Mouse (Mus musculus): ENCODE data around the gene Golt1a. TPM values are rescaled to one million over a fixed set of nuclear protein-coding genes. Genes with fewer than 3 reads are reported as not detected.
A peak's percentile ranks its signal among the peaks of the same experiment; 100 is the strongest.

The Golt1a gene
- polyA plus RNA-seq (2016; fragmentation: Nextera tagmentation; extraction: Ambion mirVana), result not detected in 2 replicates

DNA sequence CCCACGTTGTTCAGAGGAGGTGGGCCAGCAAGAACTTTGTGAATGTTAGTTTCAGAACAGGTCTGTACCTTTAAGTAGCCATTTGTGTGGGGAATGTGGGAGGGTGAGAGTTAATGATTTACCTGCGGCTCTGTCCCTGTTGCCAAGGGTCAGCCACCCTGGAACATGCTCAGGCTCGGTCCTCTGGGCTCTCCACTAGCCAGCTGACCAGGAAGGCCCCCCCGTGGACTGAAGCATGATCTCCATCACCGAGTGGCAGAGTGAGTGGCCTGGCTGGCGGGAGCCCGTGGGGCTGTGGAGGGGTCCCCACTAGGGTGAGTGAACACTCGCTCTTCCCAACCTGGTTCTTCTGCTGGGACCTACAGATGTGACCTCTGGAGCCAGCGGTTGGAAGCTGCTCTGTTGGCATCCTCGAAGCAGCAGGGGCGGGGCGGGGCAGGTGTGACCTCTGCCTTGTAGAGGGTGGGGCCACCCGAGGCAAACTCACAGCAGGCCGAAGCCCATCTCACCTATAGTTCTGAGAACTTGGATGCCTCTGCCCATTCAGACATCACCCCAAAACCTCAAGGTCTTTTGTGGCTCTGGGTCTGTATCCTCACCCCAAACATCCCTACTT, at the start of gene Golt1a:
TSS of gene Golt1a (plus strand) at position 149 of the 616 bp plus-strand sequence.
- ATAC-seq (ENCODE audit: insufficient number of reproducible peaks, low FRiP score), result peak; percentile 24; the same call in 1 of the 2 replicates
- Histone ChIP-seq H3K27ac (ENCODE audit: poor library complexity, severe bottlenecking) (no peak within 1 kb of the TSS), H3K4me3 (no peak within 1 kb of the TSS), H3K9ac (no peak within 1 kb of the TSS), H3K9me3 (replicated peaks) (no peaks in the 10 kb centered on the region), H3K27me3 (replicated peaks) (no peaks in the 10 kb centered on the region), H3K4me2 (no peak within 1 kb of the TSS), H3K36me3 (no peaks in the 10 kb centered on the region), H3K4me1 (replicated peaks) (peaks cover 18% of the 10 kb centered on the region)
- 60% methylated on average over 14 of the region's 14 CpGs for WGBS

DNA sequence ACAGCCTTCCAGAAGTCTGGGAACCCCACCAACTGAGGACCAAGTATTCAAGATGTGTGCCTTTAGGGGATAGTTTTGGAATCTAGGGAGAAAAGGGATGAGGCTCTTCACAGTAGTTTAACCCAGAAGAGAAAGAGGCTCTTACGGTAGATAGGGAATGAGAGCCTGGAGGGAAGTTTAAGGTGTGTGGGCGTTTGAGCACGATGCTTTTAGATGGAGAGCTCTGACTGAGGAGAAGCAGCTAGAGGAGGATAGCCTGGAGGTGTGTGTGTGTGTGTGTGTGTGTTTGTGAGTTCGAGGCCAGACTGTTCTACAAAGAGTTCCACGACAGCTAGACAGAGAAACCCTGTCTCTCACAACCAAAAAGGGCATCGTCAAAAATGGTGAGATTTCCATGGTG, 47.0 kb upstream of the Golt1a start:
- Histone ChIP-seq H3K9ac (no peak overlapping the region), H3K36me3 (peaks cover 74% of the 10 kb centered on the region), H3K27me3 (replicated peaks) (no peaks in the 10 kb centered on the region), H3K4me2 (no peak overlapping the region), H3K27ac (ENCODE audit: poor library complexity, severe bottlenecking) (no peak overlapping the region), H3K4me1 (replicated peaks) (peaks cover 10% of the 10 kb centered on the region), H3K9me3 (replicated peaks) (no peaks in the 10 kb centered on the region; the same call in 1 of the 2 replicates), H3K4me3 (no peak overlapping the region)
- WGBS, result 86% methylated on average over 6 of the region's 6 CpGs
- ATAC-seq (ENCODE audit: insufficient number of reproducible peaks, low FRiP score), result no peak

DNA sequence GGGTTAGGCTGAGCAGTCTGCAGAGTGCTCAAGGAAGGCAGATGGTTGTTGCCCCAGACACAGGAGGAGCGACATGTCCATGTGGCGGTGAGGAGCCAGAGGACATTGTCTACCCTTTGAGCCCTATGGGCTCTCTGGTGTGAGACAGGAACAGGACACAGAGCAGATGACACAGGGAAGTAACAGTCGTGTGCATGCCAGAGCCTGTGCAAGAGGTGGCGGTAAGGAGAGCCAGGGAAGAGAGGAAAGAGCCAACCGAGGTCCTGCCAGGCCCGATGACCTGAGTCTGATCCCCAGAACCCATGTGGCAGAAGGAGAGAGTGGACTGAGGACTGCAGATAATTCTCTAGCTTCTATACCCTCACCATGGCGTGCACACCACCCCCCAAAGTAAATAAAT, 46.5 kb upstream of the Golt1a start:
- Histone ChIP-seq H3K27ac (ENCODE audit: poor library complexity, severe bottlenecking) (no peak overlapping the region), H3K4me2 (no peak overlapping the region), H3K36me3 (peaks cover 74% of the 10 kb centered on the region), H3K27me3 (replicated peaks) (no peaks in the 10 kb centered on the region), H3K4me3 (no peak overlapping the region), H3K9ac (no peak overlapping the region), H3K9me3 (replicated peaks) (no peaks in the 10 kb centered on the region; the same call in 1 of the 2 replicates), H3K4me1 (replicated peaks) (peaks cover 11% of the 10 kb centered on the region)
- no peak for ATAC-seq (ENCODE audit: insufficient number of reproducible peaks, low FRiP score)
- 87% methylated on average over 7 of the region's 7 CpGs for WGBS

DNA sequence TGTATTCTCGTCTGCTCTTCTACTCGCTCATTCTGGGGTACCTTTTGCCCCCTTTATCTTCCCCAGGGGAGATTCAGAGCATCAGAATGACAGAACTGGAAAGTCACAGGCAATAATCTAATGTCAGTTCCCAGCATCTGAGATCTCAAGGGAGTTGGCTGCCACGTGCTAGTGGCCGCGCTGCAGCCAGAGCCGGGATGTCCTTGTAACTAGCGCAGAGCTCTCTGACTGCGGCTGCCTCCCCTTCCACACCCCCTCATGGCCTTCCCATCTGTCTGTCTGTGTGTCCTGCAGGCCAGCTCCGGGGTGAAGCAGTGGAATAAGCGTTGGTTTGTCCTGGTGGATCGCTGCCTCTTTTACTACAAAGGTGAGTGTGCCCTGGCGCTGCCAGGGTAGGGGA, 45.2 kb upstream of the Golt1a start:
- no peak overlapping the region for H3K9ac ChIP-seq
- H3K4me2 ChIP-seq, result no peak overlapping the region
- H3K4me1 ChIP-seq (replicated peaks), result peaks cover 16% of the 10 kb centered on the region
- H3K27me3 ChIP-seq (replicated peaks), result no peaks in the 10 kb centered on the region
- H3K4me3 ChIP-seq, result no peak overlapping the region
- peaks cover 80% of the 10 kb centered on the region for H3K36me3 ChIP-seq
- no peak for ATAC-seq (ENCODE audit: insufficient number of reproducible peaks, low FRiP score)
- H3K27ac ChIP-seq (ENCODE audit: poor library complexity, severe bottlenecking), result no peak overlapping the region
- WGBS, result 68% methylated on average over 12 of the region's 12 CpGs
- H3K9me3 ChIP-seq (replicated peaks), result no peaks in the 10 kb centered on the region; the same call in 1 of the 2 replicates

DNA sequence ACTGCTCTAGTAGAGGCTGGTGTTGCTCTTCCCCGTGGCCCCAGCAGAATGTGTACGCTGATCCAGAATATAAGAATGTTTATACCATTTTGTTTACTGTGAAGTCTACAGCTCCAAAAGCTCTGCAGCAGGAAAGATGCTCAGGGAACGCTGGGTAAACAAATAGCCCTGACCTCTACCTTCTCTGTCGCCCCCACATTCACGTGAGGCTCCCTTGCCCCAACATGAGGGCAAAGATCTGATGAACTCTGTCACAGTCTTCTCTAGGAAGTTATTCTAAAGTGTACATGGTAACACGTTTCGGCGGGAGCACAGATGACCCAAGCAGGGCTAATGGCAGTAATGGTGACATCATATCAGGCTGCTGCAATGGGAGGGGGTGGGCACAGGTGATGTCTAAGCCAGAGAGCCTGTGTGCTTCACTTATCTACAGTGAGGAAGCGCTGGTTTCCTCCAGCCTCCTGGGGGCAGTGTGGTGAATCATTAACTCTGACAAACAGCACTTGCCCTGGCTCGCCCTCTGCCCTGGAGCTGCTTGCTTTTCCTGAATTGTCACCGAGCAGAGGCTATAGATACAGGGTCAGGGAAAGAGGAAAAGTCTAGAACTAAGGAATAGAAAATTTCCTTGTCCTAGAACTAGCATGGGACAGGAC, 44.4 kb upstream of the Golt1a start:
- no peak overlapping the region for H3K27ac ChIP-seq (ENCODE audit: poor library complexity, severe bottlenecking)
- H3K9me3 ChIP-seq (replicated peaks), result no peaks in the 10 kb centered on the region; the same call in 1 of the 2 replicates
- ATAC-seq (ENCODE audit: insufficient number of reproducible peaks, low FRiP score), result no peak
- peaks cover 24% of the 10 kb centered on the region for H3K4me1 ChIP-seq (replicated peaks)
- H3K36me3 ChIP-seq, result peaks cover 79% of the 10 kb centered on the region
- no peak overlapping the region for H3K4me3 ChIP-seq
- no peak overlapping the region for H3K9ac ChIP-seq
- 61% methylated on average over 11 of the region's 11 CpGs for WGBS
- no peak overlapping the region for H3K4me2 ChIP-seq
- H3K27me3 ChIP-seq (replicated peaks), result no peaks in the 10 kb centered on the region

DNA sequence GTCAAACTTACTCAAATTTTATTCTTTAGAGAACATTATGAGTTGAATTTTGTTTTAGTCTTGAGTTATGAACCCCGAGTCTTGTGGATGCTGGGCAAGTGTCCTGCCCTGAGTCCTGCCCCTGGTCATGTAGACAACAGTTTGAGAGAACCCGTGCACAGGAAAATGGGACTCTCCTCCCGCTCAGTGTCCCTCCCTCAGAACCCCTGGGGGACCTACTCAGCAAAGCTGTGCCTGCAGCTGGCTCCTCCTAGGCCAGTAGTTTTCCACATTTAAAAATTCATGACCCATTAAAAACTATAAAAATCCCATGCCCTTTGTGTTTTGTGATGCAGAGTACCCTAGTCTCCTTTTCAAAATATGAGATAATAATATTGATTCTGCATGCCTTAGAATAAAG, 42.5 kb upstream of the Golt1a start:
- 72% methylated on average over 3 of the region's 3 CpGs for WGBS

DNA sequence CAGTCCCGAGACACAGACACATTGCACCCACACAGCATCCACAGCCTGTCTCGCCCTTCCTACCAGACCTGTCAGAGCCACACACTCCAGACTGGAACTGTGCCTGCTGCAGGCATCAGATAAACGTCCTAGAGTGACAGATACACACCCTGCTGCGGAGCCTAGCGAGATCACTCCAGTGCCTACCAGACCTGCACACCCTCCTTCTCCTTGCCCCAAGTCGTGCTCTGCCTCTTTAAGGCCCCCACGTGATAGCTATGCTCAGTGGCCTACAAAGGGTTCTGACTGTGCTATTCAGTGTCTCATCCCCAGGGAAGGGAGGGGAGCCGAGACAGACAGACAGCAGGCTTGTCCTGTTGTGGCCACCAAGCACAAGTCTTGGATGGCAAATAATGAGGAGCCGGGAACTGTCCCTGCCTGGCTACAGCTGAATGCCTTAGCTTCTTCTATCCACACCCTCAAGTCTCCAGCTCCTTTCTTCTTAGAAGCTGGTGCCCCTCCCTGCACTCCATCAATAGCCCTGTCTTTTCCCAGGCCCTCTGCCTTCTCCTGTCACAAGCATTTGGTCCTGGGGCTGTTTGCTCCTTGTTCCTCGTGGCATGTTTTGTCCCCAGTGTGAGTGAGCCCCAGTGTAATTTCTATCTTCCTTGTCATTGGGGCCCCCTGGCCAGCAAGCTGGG, 41.6 kb upstream of the Golt1a start:
- no peaks in the 10 kb centered on the region for H3K9me3 ChIP-seq (replicated peaks)
- H3K4me1 ChIP-seq (replicated peaks), result peaks cover 29% of the 10 kb centered on the region
- H3K27ac ChIP-seq (ENCODE audit: poor library complexity, severe bottlenecking), result peak overlapping the region; percentile 50; the same call in 1 of the 2 replicates

More for the DNA sequence above, 42.5 kb upstream of the Golt1a start:
- Histone ChIP-seq H3K4me2 (no peak overlapping the region), H3K9me3 (replicated peaks) (no peaks in the 10 kb centered on the region; the same call in 1 of the 2 replicates), H3K27ac (ENCODE audit: poor library complexity, severe bottlenecking) (no peak overlapping the region), H3K4me1 (replicated peaks) (peaks cover 29% of the 10 kb centered on the region), H3K4me3 (no peak overlapping the region), H3K9ac (no peak overlapping the region), H3K36me3 (peaks cover 79% of the 10 kb centered on the region), H3K27me3 (replicated peaks) (no peaks in the 10 kb centered on the region)
- no peak for ATAC-seq (ENCODE audit: insufficient number of reproducible peaks, low FRiP score)

DNA sequence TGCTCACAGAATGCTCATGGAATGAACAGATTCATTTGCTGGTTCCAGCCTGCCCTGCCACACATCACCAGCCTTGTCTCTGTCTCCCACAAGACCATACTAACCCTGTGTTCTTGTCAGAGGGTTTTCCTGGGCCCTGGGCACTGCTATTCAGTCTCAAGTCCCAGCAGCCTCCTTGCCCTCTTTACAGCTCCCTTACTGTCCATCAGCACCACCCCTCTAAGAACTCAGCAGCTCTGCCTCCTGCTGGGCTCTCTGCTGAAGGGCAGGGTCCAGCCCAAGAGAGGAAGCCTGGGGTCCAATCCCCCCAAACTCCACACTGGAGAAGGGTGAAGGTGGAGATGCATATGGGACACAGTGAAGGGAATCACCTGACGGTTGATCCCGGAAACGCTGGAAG, 41.1 kb upstream of the Golt1a start:
- H3K27me3 ChIP-seq (replicated peaks), result no peaks in the 10 kb centered on the region
- no peak for ATAC-seq (ENCODE audit: insufficient number of reproducible peaks, low FRiP score)
- WGBS, result 70% methylated on average over 3 of the region's 3 CpGs
- H3K27ac ChIP-seq (ENCODE audit: poor library complexity, severe bottlenecking), result peak overlapping the region; percentile 50; the same call in 1 of the 2 replicates
- H3K4me2 ChIP-seq, result no peak overlapping the region
- peaks cover 29% of the 10 kb centered on the region for H3K4me1 ChIP-seq (replicated peaks)
- no peaks in the 10 kb centered on the region for H3K9me3 ChIP-seq (replicated peaks)
- no peak overlapping the region for H3K4me3 ChIP-seq
- H3K36me3 ChIP-seq, result peaks cover 79% of the 10 kb centered on the region
- no peak overlapping the region for H3K9ac ChIP-seq

More for the DNA sequence above, 41.6 kb upstream of the Golt1a start:
- Histone ChIP-seq H3K4me3 (no peak overlapping the region), H3K4me2 (no peak overlapping the region), H3K9ac (no peak overlapping the region; the same call in 1 of the 2 replicates), H3K36me3 (peaks cover 79% of the 10 kb centered on the region), H3K27me3 (replicated peaks) (no peaks in the 10 kb centered on the region)
- 25% methylated on average over 10 of the region's 10 CpGs for WGBS
- peak; percentile 34; the same call in 1 of the 2 replicates for ATAC-seq (ENCODE audit: insufficient number of reproducible peaks, low FRiP score)

DNA sequence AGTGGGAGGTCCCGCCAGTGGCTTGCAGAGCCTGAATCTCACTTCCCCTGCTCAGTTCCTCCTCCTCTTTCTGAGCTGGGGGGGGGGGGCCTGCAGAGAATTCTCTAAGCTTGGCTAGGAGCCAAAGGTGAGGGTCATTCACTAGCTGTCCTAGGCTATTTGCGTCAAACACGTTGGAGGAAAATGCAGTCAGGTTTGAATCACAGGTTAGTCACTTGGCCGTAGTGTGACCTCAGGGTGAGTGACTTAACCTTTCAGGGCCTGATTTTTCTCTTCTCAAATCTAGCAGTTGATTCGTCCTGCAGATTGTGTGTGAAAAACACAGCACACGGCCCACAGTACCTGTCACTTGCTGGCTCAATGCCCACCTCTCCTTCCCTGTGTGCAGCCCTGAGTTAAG, 39.3 kb upstream of the Golt1a start:
- ATAC-seq (ENCODE audit: insufficient number of reproducible peaks, low FRiP score), result no peak
- H3K27ac ChIP-seq (ENCODE audit: poor library complexity, severe bottlenecking), result 0 out of 2 replicates have a peak overlapping the region, but pooled peaks have one; percentile 9
- peaks cover 79% of the 10 kb centered on the region for H3K36me3 ChIP-seq

DNA sequence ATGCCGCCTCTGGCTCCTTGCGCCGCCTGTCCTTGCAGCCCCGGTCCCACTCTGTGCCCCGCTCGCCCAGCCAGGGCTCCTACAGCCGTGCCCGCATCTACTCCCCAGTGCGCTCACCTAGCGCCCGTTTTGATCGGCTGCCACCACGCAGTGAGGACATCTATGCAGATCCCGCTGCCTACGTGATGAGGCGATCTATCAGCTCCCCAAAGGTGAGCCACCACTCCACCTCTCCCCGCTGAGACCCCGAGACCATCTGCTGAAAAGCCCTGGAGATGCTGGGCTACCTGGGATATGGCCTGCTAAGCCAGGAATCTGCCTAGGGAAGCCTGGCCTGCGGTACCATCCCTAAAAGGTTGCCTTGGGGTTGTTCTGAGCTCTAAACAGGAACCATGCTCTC, 35.4 kb upstream of the Golt1a start:
- H3K4me2 ChIP-seq, result no peak overlapping the region
- no peak for ATAC-seq (ENCODE audit: insufficient number of reproducible peaks, low FRiP score)
- H3K27me3 ChIP-seq (replicated peaks), result no peaks in the 10 kb centered on the region
- 88% methylated on average over 19 of the region's 19 CpGs for WGBS
- H3K4me1 ChIP-seq (replicated peaks), result peaks cover 19% of the 10 kb centered on the region
- H3K4me3 ChIP-seq, result no peak overlapping the region
- H3K9ac ChIP-seq, result no peak overlapping the region
- H3K9me3 ChIP-seq (replicated peaks), result no peaks in the 10 kb centered on the region
- no peak overlapping the region for H3K27ac ChIP-seq (ENCODE audit: poor library complexity, severe bottlenecking)
- H3K36me3 ChIP-seq, result peaks cover 72% of the 10 kb centered on the region

More for the DNA sequence above, 39.3 kb upstream of the Golt1a start:
- peaks cover 29% of the 10 kb centered on the region for H3K4me1 ChIP-seq (replicated peaks)
- H3K9ac ChIP-seq, result no peak overlapping the region; the same call in 1 of the 2 replicates
- 38% methylated on average over 6 of the region's 6 CpGs for WGBS
- no peak overlapping the region for H3K4me2 ChIP-seq
- H3K9me3 ChIP-seq (replicated peaks), result no peaks in the 10 kb centered on the region
- no peaks in the 10 kb centered on the region for H3K27me3 ChIP-seq (replicated peaks)
- no peak overlapping the region for H3K4me3 ChIP-seq

DNA sequence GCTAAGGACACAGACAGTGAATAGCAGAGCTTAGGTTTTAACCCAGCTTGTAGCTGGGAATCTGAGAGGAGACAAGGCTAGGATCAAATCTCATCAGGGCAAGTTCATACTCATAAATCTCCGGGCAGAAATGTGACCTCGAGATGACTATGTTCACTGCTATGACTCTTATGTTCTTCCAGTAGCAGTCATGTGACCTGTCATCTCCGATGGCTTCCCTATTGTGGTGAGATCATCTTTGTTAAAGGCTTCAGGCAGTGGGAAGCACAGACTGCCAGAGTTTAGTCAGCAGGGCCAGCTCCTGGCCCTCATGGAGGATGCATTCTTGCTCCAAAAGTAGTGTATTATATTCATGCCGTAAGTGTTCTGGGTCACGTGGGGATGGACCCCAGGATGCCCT, 32.6 kb upstream of the Golt1a start:
- Histone ChIP-seq H3K4me1 (replicated peaks) (peaks cover 18% of the 10 kb centered on the region), H3K9ac (no peak overlapping the region), H3K27ac (ENCODE audit: poor library complexity, severe bottlenecking) (no peak overlapping the region), H3K9me3 (replicated peaks) (no peaks in the 10 kb centered on the region), H3K36me3 (peaks cover 60% of the 10 kb centered on the region), H3K4me3 (no peak overlapping the region), H3K27me3 (replicated peaks) (no peaks in the 10 kb centered on the region), H3K4me2 (no peak overlapping the region)
- WGBS, result 62% methylated on average over 5 of the region's 5 CpGs
- no peak for ATAC-seq (ENCODE audit: insufficient number of reproducible peaks, low FRiP score)

Data from heart, embryonic 12.5 days (tissue).